Mouse (Mus musculus) myocyte (in vitro differentiated cells): ENCODE measurements around the gene Pde1b. TPM values are rescaled to one million over a fixed set of nuclear protein-coding genes. Genes with fewer than 3 reads are reported as not detected.

Experiments
- H3K27me3 ChIP-seq: one replicate; pipeline ENCODE4 v1.6.1; 2011; ENCODE audit not compliant: control insufficient read depth, insufficient read depth, insufficient read length
- H3K36me3 ChIP-seq: one replicate; pipeline ENCODE4 v1.6.1; 2011; ENCODE audit not compliant: control insufficient read depth, insufficient read depth
- H3K4me2 ChIP-seq: one replicate; pipeline ENCODE4 v1.6.1; 2011; ENCODE audit warnings: low read depth, control low read depth
- H3K4me3 ChIP-seq: one replicate; pipeline ENCODE4 v1.5.1; 2011; ENCODE audit warnings: mild to moderate bottlenecking, control low read depth, moderate library complexity
- H3K79me2 ChIP-seq: one replicate; pipeline ENCODE4 v1.6.1; 2011; ENCODE audit not compliant: control insufficient read depth, insufficient read depth
- H3ac ChIP-seq: one replicate; pipeline ENCODE4 v1.6.1; 2011; ENCODE audit not compliant: control insufficient read depth, insufficient read length
- CEBPB ChIP-seq: IDR thresholded peaks from 2 replicates; pipeline ENCODE4 v1.6.1; 2011; ENCODE audit warnings: mild to moderate bottlenecking, moderate library complexity; ENCODE audit not compliant: poor library complexity, insufficient read depth, severe bottlenecking
- E2F4 ChIP-seq: IDR thresholded peaks from one replicate; pipeline ENCODE4 v1.6.1; 2011; ENCODE audit warnings: mild to moderate bottlenecking, control low read depth, moderate library complexity; ENCODE audit not compliant: insufficient read depth
- MAX ChIP-seq: IDR thresholded peaks from one replicate; pipeline ENCODE4 v1.6.1; 2011; ENCODE audit warnings: low read depth, mild to moderate bottlenecking, control low read depth
- MYOD1 ChIP-seq, 3 experiments: IDR thresholded peaks; one replicate each; pipeline ENCODE4 v1.6.1; 2011; ENCODE audit warnings: control low read depth in 2 of 3, low read depth in 2 of 3, mild to moderate bottlenecking in 2 of 3, moderate library complexity in 1 of 3; ENCODE audit not compliant: insufficient read length in 2 of 3, control insufficient read depth in 1 of 3
- MYOG ChIP-seq, 3 experiments: IDR thresholded peaks; one replicate each; pipeline ENCODE4 v1.6.1; 2011; ENCODE audit warnings: control low read depth in 2 of 3, low read depth in 2 of 3, mild to moderate bottlenecking in 2 of 3; ENCODE audit not compliant: insufficient read length in 2 of 3, control insufficient read depth in 1 of 3, insufficient read depth in 1 of 3
- POLR2A ChIP-seq: IDR thresholded peaks from one replicate; pipeline ENCODE4 v1.6.1; 2011; ENCODE audit warnings: low read depth, mild to moderate bottlenecking, control low read depth, moderate library complexity; ENCODE audit not compliant: insufficient read length
- POLR2AphosphoS2 ChIP-seq: IDR thresholded peaks from one replicate; pipeline ENCODE4 v1.6.1; 2011; ENCODE audit warnings: low read depth, control low read depth; ENCODE audit not compliant: insufficient read length
- REST ChIP-seq: IDR thresholded peaks from one replicate; pipeline ENCODE4 v1.6.1; 2011; ENCODE audit warnings: mild to moderate bottlenecking, control low read depth, moderate library complexity; ENCODE audit not compliant: insufficient read depth, insufficient read length
- SRF ChIP-seq: IDR thresholded peaks from one replicate; pipeline ENCODE4 v1.6.1; 2011; ENCODE audit warnings: low read depth; ENCODE audit not compliant: control insufficient read depth, insufficient read length
- TCF12 ChIP-seq: IDR thresholded peaks from one replicate; pipeline ENCODE4 v1.6.1; 2011; ENCODE audit warnings: mild to moderate bottlenecking, control low read depth; ENCODE audit not compliant: poor library complexity, insufficient read depth, severe bottlenecking
- TCF3 ChIP-seq: IDR thresholded peaks from one replicate; pipeline ENCODE4 v1.6.1; 2011; ENCODE audit warnings: low read depth, control low read depth; ENCODE audit not compliant: insufficient read length
- USF1 ChIP-seq: IDR thresholded peaks from one replicate; pipeline ENCODE4 v1.6.1; 2011; ENCODE audit warnings: low read depth, mild to moderate bottlenecking, control low read depth, moderate library complexity
- polyA plus RNA-seq: library from polyadenylated mRNA; unstranded; fragments of >200 nt; fragmentation: generic; extraction: Trizol; gene quantifications from one replicate; pipeline ENCODE4 v1.2.1, GENCODE M21; 2012; ENCODE audit warnings: missing spikeins

Gene Pde1b
- polyA plus RNA-seq, 1 experiment: 0.83 TPM

GRCm38 (mm10) chr15:103537011-103537821 lies 34.4 kb downstream of the Pde1b start:
- TF ChIP-seq REST (no peak), MYOD1 (IDR thresholded peaks at IDR 0.05; ENCODE audit: control insufficient read depth in 1 of 3, insufficient read length in 2 of 3, low read depth in 2 of 3) (no peak), MYOG (IDR thresholded peaks at IDR 0.05; ENCODE audit: control insufficient read depth in 1 of 3, insufficient read depth in 1 of 3, insufficient read length in 2 of 3, low read depth in 2 of 3) (no peak), TCF12 (no peak), POLR2A (no peak), USF1 (no peak), SRF (no peak), MAX (no peak), CEBPB (no peak), E2F4 (no peak), TCF3 (no peak), POLR2AphosphoS2 (no peak)
- peaks cover 75% of the 10 kb centered on the region for H3K27me3 ChIP-seq

DNA sequence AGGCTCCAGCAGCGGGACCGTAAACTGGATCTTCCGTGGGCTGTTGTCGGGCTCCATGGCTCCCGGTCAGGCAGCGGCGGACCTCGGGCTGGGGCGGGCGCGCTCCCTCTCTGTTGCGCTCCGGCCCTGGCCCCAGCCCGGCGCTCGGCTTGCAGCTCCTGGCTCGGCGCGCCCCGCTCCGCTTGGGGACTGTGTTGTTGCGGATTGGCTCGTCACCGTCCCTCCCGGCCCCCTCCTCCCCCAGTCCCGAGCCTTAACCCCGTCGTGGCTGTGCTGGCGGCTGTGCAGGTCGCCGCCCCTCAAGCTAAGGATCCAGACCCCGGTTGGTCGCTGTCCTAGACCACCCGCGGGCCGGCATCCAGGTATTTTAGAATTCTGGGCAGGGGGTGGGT lies 35.0 kb downstream of the Pde1b start, which contains the start of gene Ppp1r1a:
Ppp1r1a (minus strand) TSS at position 182 of the 392 bp plus-strand sequence.
- no peaks in the 10 kb centered on the region for H3K79me2 ChIP-seq

More at GRCm38 (mm10) chr15:103537011-103537821, 34.4 kb downstream of the Pde1b start:
- H3ac ChIP-seq: no peak overlapping the region
- H3K4me2 ChIP-seq: peak overlapping the region; percentile 4
- H3K79me2 ChIP-seq: no peaks in the 10 kb centered on the region
- H3K4me3 ChIP-seq: no peak overlapping the region
- H3K36me3 ChIP-seq: no peaks in the 10 kb centered on the region

GRCm38 (mm10) chr15:103539259-103539658 lies 36.4 kb downstream of the Pde1b start:
- Histone ChIP-seq H3K36me3 (no peaks in the 10 kb centered on the region), H3K79me2 (no peaks in the 10 kb centered on the region), H3ac (no peak overlapping the region), H3K4me3 (no peak overlapping the region), H3K4me2 (no peak overlapping the region), H3K27me3 (peaks cover 67% of the 10 kb centered on the region)
- TF ChIP-seq MYOG (IDR thresholded peaks at IDR 0.05; ENCODE audit: control insufficient read depth in 1 of 3, insufficient read depth in 1 of 3, insufficient read length in 2 of 3, low read depth in 2 of 3) (no peak), SRF (no peak), USF1 (no peak), MAX (no peak), TCF3 (no peak), E2F4 (no peak), CEBPB (no peak), MYOD1 (IDR thresholded peaks at IDR 0.05; ENCODE audit: control insufficient read depth in 1 of 3, insufficient read length in 2 of 3, low read depth in 2 of 3) (no peak), REST (no peak), POLR2AphosphoS2 (no peak), TCF12 (no peak)

More for the DNA sequence above, 35.0 kb downstream of the Pde1b start, which contains the start of gene Ppp1r1a:
- TF ChIP-seq MAX: no peak
- TF ChIP-seq E2F4: no peak
- TF ChIP-seq REST: no peak
- no peak for TF ChIP-seq CEBPB
- TF ChIP-seq POLR2AphosphoS2: no peak
- no peak for TF ChIP-seq TCF12
- no peak for TF ChIP-seq SRF
- TF ChIP-seq POLR2A: no peak
- TF ChIP-seq TCF3: no peak
- TF ChIP-seq USF1: no peak
- TF ChIP-seq MYOG (IDR thresholded peaks at IDR 0.05; ENCODE audit: control insufficient read depth in 1 of 3, insufficient read depth in 1 of 3, insufficient read length in 2 of 3, low read depth in 2 of 3): no peak
- Histone ChIP-seq H3K36me3 (no peaks in the 10 kb centered on the region), H3K4me3 (no peak within 1 kb of the TSS), H3K4me2 (peak within 1 kb of the TSS; percentile 4), H3ac (no peak within 1 kb of the TSS), H3K27me3 (peaks cover 74% of the 10 kb centered on the region)

DNA sequence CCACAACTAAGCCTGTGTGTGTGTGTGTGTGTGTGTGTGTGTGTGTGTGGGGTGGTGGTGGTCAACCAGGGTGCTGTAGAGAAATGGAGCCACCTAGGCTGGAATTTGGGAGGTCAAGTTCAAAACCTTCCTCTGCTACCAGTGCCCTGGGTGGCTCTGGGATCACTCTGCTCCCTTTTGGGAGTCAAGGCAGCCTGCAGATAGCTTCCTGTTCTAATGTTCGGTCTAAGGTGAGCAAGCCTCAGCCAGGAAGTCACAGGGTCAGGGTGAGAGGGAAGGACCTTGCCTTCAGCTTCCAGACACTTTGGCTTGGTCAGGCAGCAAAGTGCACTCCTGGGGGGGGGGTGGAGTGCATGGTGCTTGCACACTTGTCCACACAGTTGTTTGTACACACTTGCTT lies 37.8 kb downstream of the Pde1b start:
- Histone ChIP-seq H3ac (no peak overlapping the region), H3K4me2 (no peak overlapping the region), H3K27me3 (peaks cover 59% of the 10 kb centered on the region), H3K36me3 (no peaks in the 10 kb centered on the region), H3K4me3 (no peak overlapping the region), H3K79me2 (no peaks in the 10 kb centered on the region)
- TF ChIP-seq USF1: no peak
- no peak for TF ChIP-seq SRF
- TF ChIP-seq MAX: no peak
- TF ChIP-seq REST: no peak

DNA sequence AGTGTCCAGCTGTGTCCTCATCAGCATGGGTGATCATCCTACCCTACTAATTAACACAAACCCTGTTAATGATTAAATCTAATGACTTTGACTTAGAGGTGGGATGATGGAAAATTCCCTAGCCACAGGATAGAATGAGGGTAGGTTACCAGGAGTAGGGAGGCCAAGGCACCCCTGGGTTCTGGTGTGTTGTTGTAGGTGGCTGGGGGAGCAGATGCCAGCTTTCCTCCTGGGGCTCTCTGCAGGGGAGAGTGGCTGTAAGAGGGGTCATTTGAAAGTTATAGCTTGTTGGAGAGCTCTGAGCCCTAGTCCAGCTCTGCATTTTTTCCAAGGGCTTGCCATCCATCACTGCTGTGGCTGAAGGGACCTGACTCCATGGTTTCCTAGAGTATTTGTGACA lies 39.7 kb downstream of the Pde1b start:
- Histone ChIP-seq H3K4me3 (no peak overlapping the region), H3K79me2 (no peaks in the 10 kb centered on the region), H3K4me2 (no peak overlapping the region), H3K36me3 (no peaks in the 10 kb centered on the region), H3K27me3 (peaks cover 51% of the 10 kb centered on the region), H3ac (no peak overlapping the region)
- TF ChIP-seq USF1 (no peak), POLR2A (no peak), MYOD1 (IDR thresholded peaks at IDR 0.05; ENCODE audit: control insufficient read depth in 1 of 3, insufficient read length in 2 of 3, low read depth in 2 of 3) (no peak), TCF12 (no peak), SRF (no peak), MYOG (IDR thresholded peaks at IDR 0.05; ENCODE audit: control insufficient read depth in 1 of 3, insufficient read depth in 1 of 3, insufficient read length in 2 of 3, low read depth in 2 of 3) (no peak), TCF3 (no peak), POLR2AphosphoS2 (no peak), E2F4 (no peak), CEBPB (no peak), REST (no peak), MAX (no peak)
